ENCODE assay signal across 17 mouse cellular contexts in the genomic region with DNA sequence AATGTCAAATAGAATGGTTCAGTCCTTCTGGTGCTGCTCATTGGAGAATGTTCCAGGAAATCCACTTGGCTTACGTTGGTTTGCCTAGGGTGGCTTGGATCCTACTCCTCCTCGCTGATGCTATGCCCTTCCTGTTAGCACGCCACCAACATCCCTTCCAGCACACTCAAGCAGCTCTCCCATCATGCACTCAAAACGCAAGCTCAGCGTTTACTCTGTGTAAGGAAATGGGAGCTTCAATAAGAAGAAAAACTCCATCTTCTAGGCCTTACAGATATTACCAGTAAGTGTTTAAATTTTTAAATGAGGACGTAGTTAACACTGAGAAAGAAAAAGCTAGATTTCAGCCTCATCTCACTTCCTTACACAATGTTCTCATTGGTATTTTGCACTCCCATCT.
"Had no signal": no experiment of that assay in that cellular context is flagged by ENCODE, and none has a peak within 500 bp of the region (broad histone marks: within the 10 kb centered on the region; RNA-seq: fewer than 3 reads in every experiment).

No protein-coding gene starts in this region.

- H3K36me3 ChIP-seq: neural tube, embryonic 12.5 days; neural tube, embryonic 13.5 days; neural tube, embryonic 15.5 days; stomach, embryonic 15.5 days had no signal

- H3K27ac ChIP-seq: neural tube, embryonic 12.5 days; neural tube, embryonic 13.5 days; neural tube, embryonic 15.5 days; stomach, embryonic 15.5 days; stomach, postnatal 0 days had no signal

- H3K9ac ChIP-seq: neural tube, embryonic 12.5 days; neural tube, embryonic 13.5 days; neural tube, embryonic 15.5 days; stomach, embryonic 15.5 days had no signal

- H3K4me2 ChIP-seq: neural tube, embryonic 12.5 days; neural tube, embryonic 13.5 days; neural tube, embryonic 15.5 days; stomach, embryonic 15.5 days had no signal

- H3K9me3 ChIP-seq: neural tube, embryonic 12.5 days; neural tube, embryonic 13.5 days; neural tube, embryonic 15.5 days; stomach, embryonic 15.5 days had no signal

- H3K4me3 ChIP-seq: neural tube, embryonic 12.5 days; neural tube, embryonic 13.5 days; neural tube, embryonic 15.5 days; stomach, embryonic 15.5 days had no signal

- H3K27me3 ChIP-seq: neural tube, embryonic 12.5 days; neural tube, embryonic 13.5 days; neural tube, embryonic 15.5 days; stomach, embryonic 15.5 days had no signal

- DNase-seq: retina, postnatal 1 day; right cerebral cortex, adult 18-20 months; right cerebral cortex, postnatal 14 days; right cerebral cortex, postnatal 25 days; right cerebral cortex, postnatal 4 days; spleen, adult 18-20 months; thymus, adult 18-20 months; thymus, adult 2 months; thymus, postnatal 14 days; thymus, postnatal 25 days; thymus, postnatal 36 days; thymus, postnatal 4 days had no signal

- H3K4me1 ChIP-seq: neural tube, embryonic 12.5 days; neural tube, embryonic 13.5 days; neural tube, embryonic 15.5 days; stomach, embryonic 15.5 days had no signal
